Mouse (Mus musculus): ENCODE measurements around the gene Agap1. TPM values are rescaled to one million over a fixed set of nuclear protein-coding genes. Genes with fewer than 3 reads are reported as not detected.

Gene Agap1
- polyA plus RNA-seq, 1 experiment from 2014 or later: 27.2 TPM

GRCm38 (mm10) chr1:89541151-89541550 lies 86.5 kb downstream of the Agap1 start:
- no peak for DNase-seq (ENCODE audit: low spot score)
- H3K27me3 ChIP-seq (ENCODE audit: insufficient read depth, poor library complexity, severe bottlenecking): no peaks in the 10 kb centered on the region
- 86% methylated on average over 13 of the region's 13 CpGs for WGBS

GRCm38 (mm10) chr1:89542464-89542863 lies 87.9 kb downstream of the Agap1 start:
- Histone ChIP-seq H3K36me3 (no peaks in the 10 kb centered on the region), H3K27ac (peak overlapping the region; percentile 18; the same call in 1 of the 2 replicates), H3K9me3 (no peaks in the 10 kb centered on the region), H3K27me3 (ENCODE audit: insufficient read depth, poor library complexity, severe bottlenecking) (no peaks in the 10 kb centered on the region), H3K4me1 (replicated peaks) (peaks cover 60% of the 10 kb centered on the region), H3K4me3 (no peak overlapping the region)
- DNase-seq (ENCODE audit: low spot score): no peak
- 62% methylated on average over 6 of the region's 6 CpGs for WGBS

More at GRCm38 (mm10) chr1:89541151-89541550, 86.5 kb downstream of the Agap1 start:
- no peaks in the 10 kb centered on the region for H3K36me3 ChIP-seq
- no peaks in the 10 kb centered on the region for H3K9me3 ChIP-seq
- H3K27ac ChIP-seq: peak overlapping the region; percentile 66
- H3K4me1 ChIP-seq (replicated peaks): peaks cover 54% of the 10 kb centered on the region
- no peak overlapping the region for H3K4me3 ChIP-seq

GRCm38 (mm10) chr1:89543312-89543711 lies 88.7 kb downstream of the Agap1 start:
- no peaks in the 10 kb centered on the region for H3K36me3 ChIP-seq
- no peaks in the 10 kb centered on the region for H3K27me3 ChIP-seq (ENCODE audit: insufficient read depth, poor library complexity, severe bottlenecking)
- 0 out of 2 replicates have a peak overlapping the region, but pooled peaks have one; percentile 24 for H3K27ac ChIP-seq
- no peaks in the 10 kb centered on the region for H3K9me3 ChIP-seq
- no peak overlapping the region for H3K4me3 ChIP-seq
- peaks cover 66% of the 10 kb centered on the region for H3K4me1 ChIP-seq (replicated peaks)
- WGBS: 93% methylated on average over 6 of the region's 6 CpGs
- DNase-seq (ENCODE audit: low spot score): no peak

- no peak overlapping the region for H3K27ac ChIP-seq
- H3K36me3 ChIP-seq: no peaks in the 10 kb centered on the region
- WGBS: 94% methylated on average over 4 of the region's 4 CpGs
- no peak overlapping the region for H3K4me3 ChIP-seq
- H3K9me3 ChIP-seq: no peaks in the 10 kb centered on the region
- DNase-seq (ENCODE audit: low spot score): no peak
- H3K4me1 ChIP-seq (replicated peaks): peaks cover 68% of the 10 kb centered on the region
- no peaks in the 10 kb centered on the region for H3K27me3 ChIP-seq (ENCODE audit: insufficient read depth, poor library complexity, severe bottlenecking)
Observed at GRCm38 (mm10) chr1:89544094-89544493, 89.5 kb downstream of the Agap1 start.

GRCm38 (mm10) chr1:89545099-89545498 lies 90.5 kb downstream of the Agap1 start:
- H3K9me3 ChIP-seq: no peaks in the 10 kb centered on the region
- H3K36me3 ChIP-seq: no peaks in the 10 kb centered on the region
- no peak overlapping the region for H3K4me3 ChIP-seq
- peaks cover 75% of the 10 kb centered on the region for H3K4me1 ChIP-seq (replicated peaks)
- H3K27ac ChIP-seq: no peak overlapping the region
- DNase-seq (ENCODE audit: low spot score): no peak
- WGBS: 88% methylated on average over 4 of the region's 4 CpGs
- H3K27me3 ChIP-seq (ENCODE audit: insufficient read depth, poor library complexity, severe bottlenecking): no peaks in the 10 kb centered on the region

GRCm38 (mm10) chr1:89547525-89548504 lies 93.2 kb downstream of the Agap1 start:
- Histone ChIP-seq H3K9me3 (no peaks in the 10 kb centered on the region), H3K4me3 (no peak overlapping the region; the same call in 1 of the 2 replicates), H3K27ac (peak overlapping the region; percentile 59), H3K27me3 (ENCODE audit: insufficient read depth, poor library complexity, severe bottlenecking) (no peaks in the 10 kb centered on the region), H3K36me3 (no peaks in the 10 kb centered on the region), H3K4me1 (replicated peaks) (peaks cover 69% of the 10 kb centered on the region)
- WGBS: 32% methylated on average over 18 of the region's 18 CpGs
- peak; percentile 50 for DNase-seq (ENCODE audit: low spot score)

GRCm38 (mm10) chr1:89550061-89550869 lies 95.7 kb downstream of the Agap1 start:
- 35% methylated on average over 25 of the region's 25 CpGs for whole genome bisulfite sequencing
- Histone ChIP-seq H3K4me3 (peak overlapping the region; percentile 23), H3K27ac (peak overlapping the region; percentile 83)

GRCm38 (mm10) chr1:89552470-89552869 lies 97.9 kb downstream of the Agap1 start:
- no peaks in the 10 kb centered on the region for H3K9me3 ChIP-seq
- H3K27ac ChIP-seq: no peak overlapping the region
- no peaks in the 10 kb centered on the region for H3K36me3 ChIP-seq
- DNase-seq (ENCODE audit: low spot score): no peak
- no peaks in the 10 kb centered on the region for H3K27me3 ChIP-seq (ENCODE audit: insufficient read depth, poor library complexity, severe bottlenecking)
- 84% methylated on average over 1 of the region's 1 CpGs for WGBS
- no peak overlapping the region for H3K4me3 ChIP-seq
- peaks cover 80% of the 10 kb centered on the region for H3K4me1 ChIP-seq (replicated peaks)

More at GRCm38 (mm10) chr1:89550061-89550869, 95.7 kb downstream of the Agap1 start:
- peaks cover 74% of the 10 kb centered on the region for H3K4me1 ChIP-seq (replicated peaks)
- no peaks in the 10 kb centered on the region for H3K9me3 ChIP-seq
- peak; percentile 86 for DNase-seq (ENCODE audit: low spot score)
- H3K36me3 ChIP-seq: no peaks in the 10 kb centered on the region
- H3K27me3 ChIP-seq (ENCODE audit: insufficient read depth, poor library complexity, severe bottlenecking): no peaks in the 10 kb centered on the region

GRCm38 (mm10) chr1:89553791-89554190 lies 99.2 kb downstream of the Agap1 start:
- Histone ChIP-seq H3K27me3 (ENCODE audit: insufficient read depth, poor library complexity, severe bottlenecking) (no peaks in the 10 kb centered on the region), H3K9me3 (no peaks in the 10 kb centered on the region), H3K27ac (no peak overlapping the region), H3K4me3 (no peak overlapping the region), H3K36me3 (no peaks in the 10 kb centered on the region), H3K4me1 (replicated peaks) (peaks cover 80% of the 10 kb centered on the region)
- 91% methylated on average over 3 of the region's 3 CpGs for WGBS
- DNase-seq (ENCODE audit: low spot score): no peak

- Histone ChIP-seq H3K36me3 (no peaks in the 10 kb centered on the region), H3K27me3 (ENCODE audit: insufficient read depth, poor library complexity, severe bottlenecking) (no peaks in the 10 kb centered on the region), H3K9me3 (no peaks in the 10 kb centered on the region), H3K4me1 (replicated peaks) (peaks cover 75% of the 10 kb centered on the region), H3K27ac (peak overlapping the region; percentile 45; the same call in 1 of the 2 replicates), H3K4me3 (no peak overlapping the region)
- DNase-seq (ENCODE audit: low spot score): no peak
- 87% methylated on average over 18 of the region's 18 CpGs for WGBS
Observed at GRCm38 (mm10) chr1:89554969-89555856, 100.6 kb downstream of the Agap1 start.

- peaks cover 71% of the 10 kb centered on the region for H3K4me1 ChIP-seq (replicated peaks)
- 82% methylated on average over 7 of the region's 7 CpGs for WGBS
Observed at GRCm38 (mm10) chr1:89556006-89556405, 101.4 kb downstream of the Agap1 start.

GRCm38 (mm10) chr1:89557401-89557800 lies 102.8 kb downstream of the Agap1 start:
- DNase-seq (ENCODE audit: low spot score): no peak
- Histone ChIP-seq H3K4me1 (replicated peaks) (peaks cover 65% of the 10 kb centered on the region), H3K4me3 (no peak overlapping the region), H3K27ac (no peak overlapping the region), H3K9me3 (no peaks in the 10 kb centered on the region), H3K36me3 (no peaks in the 10 kb centered on the region), H3K27me3 (ENCODE audit: insufficient read depth, poor library complexity, severe bottlenecking) (no peaks in the 10 kb centered on the region)
- 79% methylated on average over 6 of the region's 6 CpGs for WGBS

More at GRCm38 (mm10) chr1:89556006-89556405, 101.4 kb downstream of the Agap1 start:
- no peak for DNase-seq (ENCODE audit: low spot score)
- no peaks in the 10 kb centered on the region for H3K36me3 ChIP-seq
- H3K27ac ChIP-seq: peak overlapping the region; percentile 31; the same call in 1 of the 2 replicates
- no peak overlapping the region for H3K4me3 ChIP-seq
- H3K9me3 ChIP-seq: no peaks in the 10 kb centered on the region
- no peaks in the 10 kb centered on the region for H3K27me3 ChIP-seq (ENCODE audit: insufficient read depth, poor library complexity, severe bottlenecking)

Data from hindbrain, embryonic 10.5 days (tissue).